Mouse (Mus musculus) liver, embryonic 11.5 days (tissue): ENCODE results near the gene Slf1. TPM values are rescaled to one million over a fixed set of nuclear protein-coding genes. Genes with fewer than 3 reads are reported as not detected.

Experiments used
- ATAC-seq: fragments of 200-750 bp; cut with Nextera tagmentation; replicated peaks from 2 replicates; pipeline ENCODE4 v1.8.0; 2017; ENCODE audit warnings: moderate number of reproducible peaks, mild to moderate bottlenecking, moderate TSS enrichment, moderate library complexity; ENCODE audit not compliant: low FRiP score
- DNase-seq: peaks from one replicate; pipeline ENCODE4 v3.0.0-alpha.2; 2017; ENCODE audit warnings: low spot score
- H3K27ac ChIP-seq: fragments of 300-500 bp; sonication (generic); 2 replicates; pipeline ENCODE4 v1.5.1; 2014; ENCODE audit warnings: mild to moderate bottlenecking, low read depth, low read length, control low read depth
- H3K27me3 ChIP-seq: fragments of 300-500 bp; sonication (generic); replicated peaks from 2 replicates; pipeline ENCODE4 v1.6.1; 2014; ENCODE audit warnings: low read length, mixed read lengths; ENCODE audit not compliant: control insufficient read depth, insufficient read depth
- H3K36me3 ChIP-seq: fragments of 300-500 bp; sonication (generic); 2 replicates; pipeline ENCODE4 v1.6.1; 2014; ENCODE audit warnings: mild to moderate bottlenecking, low read length, moderate library complexity, mixed read lengths; ENCODE audit not compliant: control insufficient read depth, insufficient read depth
- H3K4me1 ChIP-seq: fragments of 300-500 bp; sonication (generic); replicated peaks from 2 replicates; pipeline ENCODE4 v1.6.1; 2014; ENCODE audit warnings: low read length, mixed read lengths; ENCODE audit not compliant: control insufficient read depth, insufficient read depth
- H3K4me2 ChIP-seq: fragments of 300-500 bp; sonication (generic); 2 replicates; pipeline ENCODE4 v1.6.1; 2014; ENCODE audit warnings: mild to moderate bottlenecking, control low read depth, moderate library complexity
- H3K4me3 ChIP-seq: fragments of 300-500 bp; sonication (generic); 2 replicates; pipeline ENCODE4 v1.5.1; 2014; ENCODE audit warnings: low read depth, low read length, control low read depth
- H3K9ac ChIP-seq: fragments of 300-500 bp; sonication (generic); 2 replicates; pipeline ENCODE4 v1.6.1; 2014; ENCODE audit warnings: low read depth, low read length, control low read depth
- H3K9me3 ChIP-seq: fragments of 300-500 bp; sonication (generic); 2 replicates; pipeline ENCODE4 v1.6.1; 2016; ENCODE audit warnings: low read length, inconsistent platforms, mixed read lengths; ENCODE audit not compliant: control insufficient read depth
- WGBS: fragments of 180-500 bp; shearing (Covaris S2); extraction: QIAGEN DNeasy Blood & Tissue Kit; methylation state at CpG from one replicate; pipeline ENCODE4 v1.1.7; 2014; 5-methylcytosine and 5-hydroxymethylcytosine counted together
- polyA plus RNA-seq: library from polyadenylated mRNA; unstranded; fragments of >200 nt; fragmentation: Nextera tagmentation; extraction: Ambion mirVana; gene quantifications from 2 replicates; pipeline ENCODE4 v1.2.1, GENCODE M21; 2014

The Slf1 gene
- polyA plus RNA-seq, 1 experiment from 2014 or later = 33.5 TPM

GRCm38 (mm10) chr13:77043375-77043774 lies 91.9 kb downstream of the Slf1 start:
- Histone ChIP-seq H3K36me3 (no peaks in the 10 kb centered on the region), H3K27me3 (no peaks in the 10 kb centered on the region), H3K9me3 (no peaks in the 10 kb centered on the region), H3K4me3 (no peak overlapping the region), H3K27ac (no peak overlapping the region), H3K4me1 (no peaks in the 10 kb centered on the region), H3K9ac (no peak overlapping the region), H3K4me2 (no peak overlapping the region)
- no peak for DNase-seq
- no peak for ATAC-seq
- 78% methylated on average over 1 of the region's 1 CpGs for WGBS

- no peak for DNase-seq
- Histone ChIP-seq H3K9ac (no peak overlapping the region), H3K4me3 (no peak overlapping the region), H3K4me1 (no peaks in the 10 kb centered on the region), H3K27me3 (no peaks in the 10 kb centered on the region), H3K27ac (no peak overlapping the region), H3K9me3 (no peaks in the 10 kb centered on the region), H3K4me2 (no peak overlapping the region), H3K36me3 (no peaks in the 10 kb centered on the region)
- ATAC-seq = no peak
- 63% methylated on average over 5 of the region's 5 CpGs for WGBS
Measured at GRCm38 (mm10) chr13:77029594-77029993, 105.7 kb downstream of the Slf1 start.

- Histone ChIP-seq H3K4me1 (no peaks in the 10 kb centered on the region), H3K27ac (no peak overlapping the region), H3K9ac (no peak overlapping the region), H3K36me3 (no peaks in the 10 kb centered on the region), H3K4me3 (no peak overlapping the region), H3K27me3 (no peaks in the 10 kb centered on the region), H3K9me3 (no peaks in the 10 kb centered on the region), H3K4me2 (no peak overlapping the region)
- no peak for DNase-seq
- 78% methylated on average over 2 of the region's 2 CpGs for WGBS
- ATAC-seq = no peak
Measured at GRCm38 (mm10) chr13:77018851-77019250, 116.4 kb downstream of the Slf1 start.

GRCm38 (mm10) chr13:77003684-77004083 lies 131.6 kb downstream of the Slf1 start:
- no peaks in the 10 kb centered on the region for H3K4me1 ChIP-seq
- no peak overlapping the region for H3K9ac ChIP-seq
- no peak overlapping the region for H3K4me3 ChIP-seq
- WGBS = 73% methylated on average over 1 of the region's 1 CpGs
- H3K9me3 ChIP-seq = no peaks in the 10 kb centered on the region
- DNase-seq (no peak), ATAC-seq (no peak)
- no peaks in the 10 kb centered on the region for H3K36me3 ChIP-seq
- H3K27ac ChIP-seq = no peak overlapping the region
- no peaks in the 10 kb centered on the region for H3K27me3 ChIP-seq
- H3K4me2 ChIP-seq = no peak overlapping the region

- no peak overlapping the region for H3K27ac ChIP-seq
- H3K4me3 ChIP-seq = no peak overlapping the region
- ATAC-seq (no peak), DNase-seq (no peak)
- no peaks in the 10 kb centered on the region for H3K9me3 ChIP-seq
- H3K4me1 ChIP-seq = no peaks in the 10 kb centered on the region
- H3K27me3 ChIP-seq = no peaks in the 10 kb centered on the region
- H3K9ac ChIP-seq = no peak overlapping the region
- 77% methylated on average over 3 of the region's 3 CpGs for WGBS
- no peaks in the 10 kb centered on the region for H3K36me3 ChIP-seq
- H3K4me2 ChIP-seq = no peak overlapping the region
Measured at GRCm38 (mm10) chr13:77002628-77003027, 132.6 kb downstream of the Slf1 start.

Other genes starting within 250 kb of the Slf1 start
- gene 2210408I21Rik, start 67 bp upstream of the Slf1 start, polyA plus RNA-seq = 4.7 and 6.0 TPM in 2 replicates